Mouse (Mus musculus) embryonic facial prominence, embryonic 10.5 days (tissue): ENCODE data around the gene Fer1l5. TPM values are rescaled to one million over a fixed set of nuclear protein-coding genes. Genes with fewer than 3 reads are reported as not detected.

Source experiments
- DNase-seq: peaks from one replicate; pipeline ENCODE4 v3.0.0-alpha.2; 2017; ENCODE audit warnings: low spot score
- H3K27ac ChIP-seq: fragments of 300-500 bp; sonication (generic); replicated peaks from 2 replicates; pipeline ENCODE4 v1.5.1; 2016; ENCODE audit warnings: mild to moderate bottlenecking
- H3K27me3 ChIP-seq: fragments of 300-500 bp; sonication (generic); replicated peaks from 2 replicates; pipeline ENCODE4 v1.6.1; 2016; ENCODE audit warnings: low read depth, mild to moderate bottlenecking; ENCODE audit not compliant: poor library complexity, severe bottlenecking
- H3K36me3 ChIP-seq: fragments of 300-500 bp; sonication (generic); replicated peaks from 2 replicates; pipeline ENCODE4 v1.6.1; 2016; ENCODE audit warnings: mild to moderate bottlenecking, moderate library complexity
- H3K4me1 ChIP-seq: fragments of 300-500 bp; sonication (generic); 2 replicates; pipeline ENCODE4 v1.6.1; 2016
- H3K4me3 ChIP-seq: fragments of 300-500 bp; sonication (generic); 2 replicates; pipeline ENCODE4 v1.5.1; 2016; ENCODE audit warnings: mild to moderate bottlenecking, moderate library complexity
- H3K9me3 ChIP-seq: fragments of 300-500 bp; sonication (generic); 2 replicates; pipeline ENCODE4 v1.6.1; 2016; ENCODE audit warnings: mild to moderate bottlenecking
- WGBS: fragments of 180-500 bp; shearing (Covaris S2); methylation state at CpG from one replicate; pipeline ENCODE4 v1.1.7; 2016; 5-methylcytosine and 5-hydroxymethylcytosine counted together
- polyA plus RNA-seq: library from polyadenylated mRNA; unstranded; fragments of >200 nt; fragmentation: Nextera tagmentation; extraction: Ambion mirVana; gene quantifications from 2 replicates; pipeline ENCODE4 v1.2.1, GENCODE M21; 2016

The Fer1l5 gene
- polyA plus RNA-seq, 1 experiment from 2014 or later: 1.7 TPM

DNA sequence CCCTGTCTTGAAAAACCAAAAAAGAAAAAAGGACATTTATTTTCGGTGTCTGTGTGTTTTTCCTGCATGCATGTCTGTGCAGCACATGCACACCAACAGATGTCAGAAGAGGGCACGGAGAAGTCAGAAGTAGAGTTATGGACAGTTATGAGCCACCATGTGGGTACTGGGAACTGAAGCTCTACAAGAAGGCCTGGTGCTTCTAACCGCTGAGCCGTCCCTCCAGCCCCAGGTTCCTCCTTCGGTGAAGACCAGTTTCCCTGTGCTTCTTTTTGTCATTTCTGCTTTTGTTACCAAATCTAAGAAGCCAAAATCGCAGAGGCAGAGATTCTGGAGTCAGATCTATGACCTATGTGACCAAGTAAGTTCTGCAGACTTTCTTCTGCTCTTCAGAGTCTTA, 64.4 kb downstream of the Fer1l5 start:
- 94% methylated on average over 6 of the region's 6 CpGs for WGBS
- Histone ChIP-seq H3K9me3 (no peaks in the 10 kb centered on the region), H3K36me3 (peaks cover 95% of the 10 kb centered on the region), H3K4me3 (no peak overlapping the region), H3K27me3 (no peaks in the 10 kb centered on the region), H3K4me1 (no peaks in the 10 kb centered on the region), H3K27ac (no peak overlapping the region)
- no peak for DNase-seq

DNA sequence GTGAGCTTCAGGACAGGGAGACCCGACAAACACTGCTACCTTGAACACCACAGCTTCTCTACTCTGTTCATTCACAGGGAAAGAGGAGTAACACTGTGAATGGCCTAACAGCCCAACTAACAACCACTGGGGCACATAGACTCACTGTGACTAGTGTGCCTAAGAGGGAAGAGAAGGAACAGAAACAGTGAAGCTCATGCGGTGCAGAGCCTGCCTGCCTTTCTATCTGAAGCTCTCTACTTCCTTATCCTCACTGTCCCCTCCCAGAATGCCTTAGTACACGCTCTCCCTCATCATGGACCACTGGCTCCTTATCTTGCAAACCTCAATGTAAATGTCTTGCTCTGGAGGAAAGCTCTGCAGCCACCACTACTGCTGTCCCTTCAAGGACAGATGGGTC, 65.1 kb downstream of the Fer1l5 start:
- H3K4me3 ChIP-seq: no peak overlapping the region
- H3K27me3 ChIP-seq: no peaks in the 10 kb centered on the region
- no peak overlapping the region for H3K27ac ChIP-seq
- WGBS: 94% methylated on average over 3 of the region's 3 CpGs
- no peaks in the 10 kb centered on the region for H3K9me3 ChIP-seq
- H3K4me1 ChIP-seq: no peaks in the 10 kb centered on the region
- DNase-seq: no peak
- peaks cover 94% of the 10 kb centered on the region for H3K36me3 ChIP-seq

DNA sequence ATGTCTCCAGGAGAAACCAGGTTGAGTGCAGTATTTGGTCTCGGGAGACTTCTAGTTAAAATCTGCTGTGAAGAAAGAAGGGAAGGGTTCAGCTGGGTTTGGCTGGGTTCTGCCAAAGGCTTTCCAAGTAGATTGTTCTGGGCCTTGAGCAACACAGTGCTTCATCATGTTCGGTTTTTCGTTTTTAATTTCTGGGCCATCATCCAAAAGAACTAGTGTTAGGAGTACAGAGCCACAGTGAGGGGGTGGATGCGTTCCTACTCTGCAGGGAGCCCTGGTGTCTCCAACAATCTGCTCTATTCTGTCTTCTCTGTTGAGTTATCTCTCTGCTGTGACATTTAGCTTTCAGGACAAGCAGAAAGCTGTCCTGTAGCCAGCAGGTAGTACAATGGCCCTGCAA, 69.0 kb downstream of the Fer1l5 start:
- no peak overlapping the region for H3K27ac ChIP-seq

DNA sequence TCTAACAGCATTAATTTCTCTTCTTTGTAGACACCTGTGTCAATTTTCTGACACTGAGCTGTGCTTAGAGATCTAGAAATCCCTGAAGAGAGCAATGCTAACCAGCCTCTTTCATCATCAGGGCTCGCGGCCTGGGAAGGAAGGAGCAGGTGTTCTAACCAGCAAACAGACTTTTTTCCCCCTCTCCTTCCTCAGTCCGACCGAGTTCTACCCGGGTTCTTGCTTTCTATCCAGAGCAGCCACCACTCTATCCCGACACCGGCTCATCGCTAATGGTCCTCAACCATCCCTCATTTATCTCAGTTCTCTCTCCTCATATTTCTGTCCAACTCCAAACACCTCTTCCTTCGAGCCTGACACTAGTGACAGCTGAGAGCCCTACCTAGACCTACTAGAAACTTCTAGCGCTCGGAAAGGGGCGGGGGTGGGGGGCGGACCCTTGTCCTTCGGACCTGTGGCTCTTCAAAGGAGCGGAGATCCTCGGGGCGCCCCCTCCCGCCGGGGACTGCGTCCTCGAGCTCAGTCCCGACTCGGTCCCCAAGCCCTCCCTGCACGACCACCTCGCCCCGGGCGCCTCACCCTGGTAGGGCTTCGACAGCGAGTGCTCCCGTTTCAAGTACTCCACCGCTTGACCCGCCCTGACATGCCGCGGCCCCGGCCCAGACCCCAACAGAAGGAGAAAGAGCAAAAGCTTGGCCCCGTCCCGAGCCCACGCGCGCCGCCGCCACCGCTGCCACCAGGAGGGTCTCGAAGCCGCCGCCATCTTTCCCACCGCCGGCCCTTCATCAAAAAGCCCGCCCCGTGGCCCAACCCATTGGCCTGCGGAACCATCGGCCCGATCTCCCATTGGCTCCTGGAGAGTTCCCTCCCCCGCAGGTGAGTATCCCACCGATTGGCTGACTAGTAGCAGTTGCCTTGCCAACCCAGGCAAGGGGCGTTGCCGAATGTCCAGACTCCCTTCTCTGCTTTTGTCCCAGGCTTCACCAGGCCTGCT, 72.7 kb downstream of the Fer1l5 start, which contains the start of gene Lman2l:
TSS of gene Lman2l (minus strand) at position 801 of the 994 bp plus-strand sequence.
- Histone ChIP-seq H3K27me3 (no peaks in the 10 kb centered on the region), H3K4me1 (peaks cover 9% of the 10 kb centered on the region), H3K36me3 (peaks cover 31% of the 10 kb centered on the region), H3K27ac (peak within 1 kb of the TSS; percentile 91), H3K4me3 (peak within 1 kb of the TSS; percentile 80), H3K9me3 (no peaks in the 10 kb centered on the region)
- DNase-seq: peak; percentile 98
- under 1% methylated on average over 57 of the region's 57 CpGs for WGBS

More for the DNA sequence above, 69.0 kb downstream of the Fer1l5 start:
- DNase-seq: no peak
- no peak overlapping the region for H3K4me3 ChIP-seq
- WGBS: 95% methylated on average over 4 of the region's 4 CpGs
- H3K27me3 ChIP-seq: no peaks in the 10 kb centered on the region
- peaks cover 9% of the 10 kb centered on the region for H3K4me1 ChIP-seq
- no peaks in the 10 kb centered on the region for H3K9me3 ChIP-seq
- peaks cover 68% of the 10 kb centered on the region for H3K36me3 ChIP-seq

DNA sequence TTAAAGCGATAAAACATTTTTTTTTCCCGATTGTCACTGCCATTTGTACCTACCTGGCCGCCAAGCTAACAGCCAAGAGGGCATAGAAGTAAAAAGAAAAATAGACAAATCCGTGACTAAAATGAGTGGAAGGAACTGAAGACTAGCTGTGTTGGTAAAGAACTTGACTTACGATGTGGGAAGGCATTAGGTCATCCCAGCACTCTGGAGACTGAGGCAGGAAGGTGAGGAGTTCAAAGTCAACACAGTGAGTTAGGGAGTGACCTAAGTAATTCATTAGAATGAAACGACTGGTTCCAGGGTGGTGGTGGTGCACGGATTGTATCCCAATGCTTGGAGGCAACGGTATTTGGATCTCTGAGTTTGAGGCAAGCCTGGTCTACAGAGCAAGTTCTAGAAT, 73.4 kb downstream of the Fer1l5 start:
- DNase-seq: no peak
- Histone ChIP-seq H3K9me3 (no peaks in the 10 kb centered on the region), H3K4me3 (peak overlapping the region; percentile 80), H3K36me3 (peaks cover 28% of the 10 kb centered on the region), H3K27me3 (no peaks in the 10 kb centered on the region), H3K4me1 (peaks cover 9% of the 10 kb centered on the region), H3K27ac (peak overlapping the region; percentile 66)
- 47% methylated on average over 8 of the region's 8 CpGs for WGBS

DNA sequence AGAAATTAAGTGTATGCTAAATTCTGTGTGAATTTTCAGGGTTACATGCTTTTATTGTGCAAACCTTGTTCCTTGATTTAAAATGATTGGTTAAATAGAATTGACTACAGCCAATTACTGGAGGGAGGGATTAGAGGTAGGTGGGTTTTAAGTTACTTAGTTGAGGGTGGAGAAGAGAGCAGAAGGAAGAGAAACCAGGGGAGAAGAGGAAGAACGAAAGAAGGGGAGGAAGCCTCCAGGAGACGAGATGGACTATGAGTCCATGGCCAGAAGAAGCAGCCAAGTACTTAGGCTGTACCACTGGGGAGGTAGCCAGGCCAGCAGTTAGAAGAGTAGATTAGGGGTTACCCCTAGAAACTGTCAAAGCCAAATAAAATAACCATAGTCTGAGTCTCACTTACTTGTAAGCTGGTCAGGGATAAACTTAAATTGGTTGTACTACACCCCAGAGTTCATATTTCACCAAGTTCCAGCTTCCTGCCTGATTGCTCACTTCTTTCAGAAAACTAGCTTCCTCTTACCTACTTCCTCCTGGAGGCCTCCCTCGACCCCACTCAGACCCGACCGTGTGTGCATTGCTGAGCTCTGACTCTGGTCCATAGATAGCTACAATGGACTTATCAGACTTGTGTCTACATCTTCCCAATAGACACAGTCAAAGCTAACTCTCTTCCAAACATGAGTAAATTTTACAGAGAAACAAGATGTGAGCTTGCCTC, 74.2 kb downstream of the Fer1l5 start:
- no peak for DNase-seq
- no peak overlapping the region for H3K4me3 ChIP-seq
- WGBS: 86% methylated on average over 5 of the region's 5 CpGs
- H3K27ac ChIP-seq: no peak overlapping the region
- peaks cover 21% of the 10 kb centered on the region for H3K36me3 ChIP-seq
- no peaks in the 10 kb centered on the region for H3K27me3 ChIP-seq
- H3K4me1 ChIP-seq: peaks cover 9% of the 10 kb centered on the region
- no peaks in the 10 kb centered on the region for H3K9me3 ChIP-seq

DNA sequence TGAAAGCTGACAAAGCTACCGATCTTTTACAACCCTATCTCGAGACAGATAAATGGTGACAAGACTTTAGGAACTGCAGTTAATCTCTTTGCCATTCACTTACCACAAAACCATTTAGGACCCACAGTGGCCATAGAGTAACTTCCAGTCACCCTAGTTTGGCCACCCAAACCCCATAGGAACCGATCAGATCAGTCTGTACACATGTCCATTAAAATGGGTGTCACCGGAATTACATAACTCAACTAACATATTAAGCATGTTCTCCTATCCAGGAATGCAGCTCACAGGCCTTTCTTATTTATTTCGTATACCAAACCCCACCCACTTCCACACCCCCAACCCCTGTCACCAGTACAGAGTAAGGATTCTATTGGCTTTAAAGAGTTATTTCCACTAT, 74.8 kb downstream of the Fer1l5 start:
- no peak overlapping the region for H3K4me3 ChIP-seq
- no peaks in the 10 kb centered on the region for H3K27me3 ChIP-seq
- H3K4me1 ChIP-seq: peaks cover 9% of the 10 kb centered on the region
- peaks cover 16% of the 10 kb centered on the region for H3K36me3 ChIP-seq
- WGBS: 89% methylated on average over 5 of the region's 5 CpGs
- DNase-seq: no peak
- no peak overlapping the region for H3K27ac ChIP-seq
- no peaks in the 10 kb centered on the region for H3K9me3 ChIP-seq

DNA sequence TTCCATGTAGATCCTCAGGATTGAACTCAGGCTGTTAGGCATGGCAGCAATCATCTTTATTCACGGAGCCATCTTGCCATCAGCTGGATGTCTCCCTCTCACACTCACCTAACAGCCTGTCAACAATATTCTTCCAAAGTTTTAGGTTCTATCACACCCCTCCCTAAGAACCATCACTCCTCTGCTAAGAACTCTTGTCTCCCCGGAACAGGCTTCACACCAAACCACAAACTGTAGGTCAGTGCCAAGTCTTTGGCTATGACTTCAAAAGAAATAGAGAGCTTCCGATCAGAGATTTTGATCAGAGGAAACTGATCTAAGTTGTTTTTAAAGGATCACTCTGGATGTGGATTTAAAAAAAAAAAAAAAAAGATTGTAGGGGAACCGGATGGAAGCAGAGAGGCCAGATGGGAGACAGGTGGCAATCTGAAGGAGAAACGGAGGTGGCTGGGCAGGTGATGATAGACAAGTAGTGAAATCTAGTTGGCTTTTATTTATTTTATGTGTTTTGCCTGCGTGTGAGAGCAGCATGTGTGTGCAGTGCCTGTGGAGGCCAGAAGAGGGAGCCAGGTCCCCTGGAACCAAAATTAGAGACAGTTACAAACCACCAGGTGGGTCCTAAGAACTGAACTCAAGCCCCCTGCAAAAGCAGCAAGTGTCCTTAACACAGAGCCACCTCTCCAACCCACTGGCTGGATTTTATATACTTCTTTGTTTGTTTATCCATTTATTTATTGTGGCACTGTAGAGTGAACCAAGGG, 82.1 kb downstream of the Fer1l5 start:
- Histone ChIP-seq H3K4me3 (no peak overlapping the region), H3K27me3 (no peaks in the 10 kb centered on the region), H3K4me1 (peaks cover 6% of the 10 kb centered on the region), H3K9me3 (no peaks in the 10 kb centered on the region), H3K36me3 (no peaks in the 10 kb centered on the region), H3K27ac (no peak overlapping the region)
- no peak for DNase-seq
- WGBS: 82% methylated on average over 6 of the region's 6 CpGs

DNA sequence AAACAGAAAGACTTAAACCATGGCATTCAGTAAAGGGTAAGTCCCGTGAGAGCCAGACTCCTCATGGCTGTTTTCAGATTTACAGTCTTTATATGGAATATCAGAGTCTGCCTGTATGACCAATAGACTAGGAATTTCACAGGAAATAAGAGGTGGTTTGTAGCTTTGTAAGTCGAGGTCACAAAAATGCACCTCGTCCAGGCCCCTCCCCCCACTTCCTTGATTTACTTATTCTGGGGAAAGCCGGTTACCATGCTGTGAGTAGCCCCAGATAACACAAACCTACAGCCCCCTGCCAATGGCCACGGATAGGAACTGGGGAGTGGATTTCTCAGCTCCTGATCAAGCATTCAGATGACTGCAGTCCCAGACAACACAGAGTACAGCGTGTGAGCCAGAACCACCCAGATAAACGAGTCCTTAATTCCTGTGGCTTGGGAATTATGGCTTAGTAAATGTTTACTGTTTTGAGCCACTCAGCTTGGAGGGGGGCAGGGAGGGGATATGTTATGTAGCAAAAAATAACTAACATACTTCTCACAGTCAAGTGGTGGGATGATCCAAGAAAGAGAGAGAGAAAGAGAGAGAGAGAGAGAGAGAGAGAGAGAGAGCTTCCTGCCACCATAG, 85.4 kb downstream of the Fer1l5 start:
- 31% methylated on average over 7 of the region's 7 CpGs for WGBS
- Histone ChIP-seq H3K4me1 (peaks cover 9% of the 10 kb centered on the region), H3K27me3 (no peaks in the 10 kb centered on the region), H3K4me3 (no peak overlapping the region), H3K9me3 (no peaks in the 10 kb centered on the region), H3K27ac (no peak overlapping the region), H3K36me3 (no peaks in the 10 kb centered on the region)
- DNase-seq: no peak

DNA sequence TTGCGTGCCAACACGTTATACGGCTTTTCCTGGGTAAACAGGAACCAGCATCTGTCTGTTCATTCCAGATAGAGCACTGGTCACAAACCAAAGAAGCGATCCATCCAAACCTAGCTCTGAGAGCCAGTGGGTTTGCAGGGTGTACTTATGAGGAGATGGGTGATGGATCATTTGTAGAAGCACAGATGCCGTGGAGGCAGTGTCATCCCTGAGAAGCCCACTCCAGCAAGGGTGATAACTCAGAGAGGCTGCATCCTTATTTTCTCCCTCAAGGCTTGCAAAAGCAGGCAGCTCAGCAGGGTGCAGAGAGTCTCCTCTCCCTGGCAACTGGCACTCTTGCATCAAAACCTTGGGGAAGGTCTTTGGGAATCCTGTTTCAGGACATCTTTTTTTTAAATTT, 86.1 kb downstream of the Fer1l5 start:
- H3K36me3 ChIP-seq: no peaks in the 10 kb centered on the region
- 81% methylated on average over 5 of the region's 5 CpGs for WGBS
- no peak for DNase-seq
- H3K27me3 ChIP-seq: no peaks in the 10 kb centered on the region
- H3K4me1 ChIP-seq: peaks cover 9% of the 10 kb centered on the region
- no peaks in the 10 kb centered on the region for H3K9me3 ChIP-seq
- H3K4me3 ChIP-seq: no peak overlapping the region
- H3K27ac ChIP-seq: no peak overlapping the region

DNA sequence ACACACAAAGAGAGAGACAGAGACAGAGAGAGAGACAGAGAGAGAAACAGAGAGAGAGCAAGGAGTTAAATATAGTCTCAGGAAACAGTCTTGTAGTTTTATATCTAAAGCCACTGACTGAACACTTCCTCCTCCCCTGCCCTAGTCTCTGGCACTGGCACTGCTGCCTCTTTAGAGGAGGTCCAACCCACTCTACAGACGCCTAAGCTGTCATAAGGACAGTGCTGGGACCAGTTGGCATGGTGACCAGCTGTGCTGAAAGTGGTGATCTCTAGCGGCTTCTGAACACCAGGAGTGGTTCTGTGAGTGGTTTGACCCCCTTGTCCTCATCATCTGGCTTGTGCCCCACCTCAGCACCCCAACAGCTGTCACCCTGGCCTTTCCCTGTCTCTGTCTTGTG, 89.7 kb downstream of the Fer1l5 start:
- no peak for DNase-seq
- Histone ChIP-seq H3K27ac (no peak overlapping the region), H3K27me3 (0 out of 2 replicates have a peak, but pooled peaks cover 3% of the 10 kb centered on the region), H3K4me1 (peaks cover 9% of the 10 kb centered on the region), H3K9me3 (no peaks in the 10 kb centered on the region), H3K4me3 (no peak overlapping the region), H3K36me3 (no peaks in the 10 kb centered on the region)
- 60% methylated on average over 2 of the region's 2 CpGs for WGBS

DNA sequence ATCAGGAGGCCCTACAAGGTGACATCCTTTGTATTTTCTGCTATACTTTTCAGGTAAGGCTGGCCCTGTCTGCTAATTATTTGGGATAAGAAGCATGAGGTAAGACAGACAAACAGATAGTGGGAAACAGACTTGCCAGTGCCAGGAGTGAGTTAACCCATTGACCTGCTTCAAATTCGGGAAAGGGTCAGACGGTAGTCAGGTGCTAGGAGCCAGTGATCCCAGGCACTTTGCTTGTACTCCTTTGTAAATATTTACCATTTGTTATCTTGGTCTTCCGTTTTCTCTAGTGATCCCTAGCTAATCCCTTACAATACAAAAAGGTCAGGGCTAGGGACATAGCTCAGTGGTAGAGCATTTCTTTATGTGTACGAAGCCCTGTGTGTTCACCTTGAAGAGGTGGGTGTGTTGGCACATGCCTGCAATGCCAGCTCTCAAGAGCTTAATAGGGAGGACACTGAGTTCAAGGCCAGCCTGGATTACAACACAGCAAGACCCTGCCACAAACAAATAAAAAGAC, 93.6 kb downstream of the Fer1l5 start:
- no peak overlapping the region for H3K4me3 ChIP-seq

More for the DNA sequence above, 93.6 kb downstream of the Fer1l5 start:
- H3K27me3 ChIP-seq: peaks cover 12% of the 10 kb centered on the region; the same call in 1 of the 2 replicates
- peaks cover 18% of the 10 kb centered on the region for H3K4me1 ChIP-seq
- no peak overlapping the region for H3K27ac ChIP-seq
- DNase-seq: no peak
- no peaks in the 10 kb centered on the region for H3K36me3 ChIP-seq
- WGBS: 72% methylated on average over 4 of the region's 4 CpGs
- no peaks in the 10 kb centered on the region for H3K9me3 ChIP-seq
